Mouse (Mus musculus) stomach, postnatal 0 days (tissue): ENCODE results near the gene Neurog1.

Experiments
- CTCF ChIP-seq: IDR thresholded peaks from 2 replicates; pipeline ENCODE4 v1.5.1; 2016; ENCODE audit warnings: antibody characterized with exemption, low read depth, mild to moderate bottlenecking, moderate library complexity
- EP300 ChIP-seq: optimal IDR thresholded peaks from 2 replicates; pipeline ENCODE3; 2016; ENCODE audit warnings: antibody characterized with exemption

DNA sequence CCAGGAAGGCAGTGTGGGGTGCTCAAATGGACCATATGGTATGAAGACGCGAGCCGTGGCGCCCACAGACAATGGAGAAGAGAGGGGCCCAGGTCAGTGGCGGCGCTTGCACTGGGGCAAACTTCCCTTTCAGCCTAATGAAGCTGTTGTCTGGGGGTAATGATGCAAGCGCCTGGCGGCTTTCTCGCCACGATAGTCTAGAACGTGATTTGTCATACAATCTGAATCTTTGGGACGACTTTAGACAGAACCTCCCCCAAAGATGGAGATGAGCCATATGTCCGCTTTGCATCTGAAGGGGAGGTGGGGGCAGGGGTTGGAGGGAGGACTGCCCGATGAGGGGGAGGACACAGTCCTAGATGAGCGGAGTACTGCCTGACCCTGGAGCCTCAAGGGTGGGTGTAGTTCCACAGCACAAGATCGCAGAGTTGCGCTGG is 8.4 kb upstream of the Neurog1 start:
- TF ChIP-seq CTCF: no peak
- no peak for TF ChIP-seq EP300
